ENCODE assay signal across 8 mouse cellular contexts in the genomic region with DNA sequence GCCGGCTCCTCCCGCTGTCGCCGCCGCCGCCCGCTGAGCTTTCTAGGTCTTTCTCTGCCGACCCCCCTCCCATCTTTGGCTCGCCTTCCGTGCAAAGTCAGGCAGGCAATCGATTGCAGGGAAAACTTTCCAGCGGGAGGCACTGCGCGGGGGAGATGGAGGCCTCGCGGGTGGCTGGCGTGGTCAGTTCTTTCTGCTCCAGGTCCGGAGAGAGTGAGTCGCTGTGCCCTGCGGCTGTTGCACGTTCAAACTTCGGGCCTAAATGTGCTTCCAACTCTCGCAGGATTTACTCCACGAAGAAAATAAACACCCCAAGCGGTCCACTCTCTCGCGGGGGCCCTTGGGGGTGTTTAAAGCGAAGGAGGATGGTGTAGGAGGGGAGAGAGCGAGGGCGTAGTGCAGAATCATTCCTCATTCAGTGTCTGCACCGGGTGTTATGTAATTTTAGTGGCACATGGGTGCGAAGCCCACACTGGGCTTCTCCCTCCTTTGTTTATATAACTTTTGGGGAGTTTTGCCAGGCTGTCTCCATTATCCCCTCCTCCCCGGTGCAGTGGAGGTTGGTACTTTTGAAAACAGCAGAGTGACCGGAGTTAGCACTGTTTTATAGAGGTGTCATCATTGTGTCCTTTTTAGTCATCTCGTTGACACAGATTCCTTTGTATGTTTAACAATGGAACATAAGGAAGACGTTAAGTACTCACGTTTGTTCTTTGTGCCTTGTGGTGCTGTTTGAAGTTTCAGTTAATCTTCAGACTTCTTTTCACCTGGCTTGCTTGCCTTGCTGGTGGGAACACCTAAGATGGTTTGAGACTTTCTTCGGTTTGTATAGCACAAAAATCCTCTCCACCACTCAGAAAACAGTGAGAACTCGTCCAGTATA. TPM values are rescaled to one million over a fixed set of nuclear protein-coding genes. Genes with fewer than 3 reads are reported as not detected.
A peak's percentile ranks its signal among the peaks of the same experiment; 100 is the strongest.
DNase-seq lines count a peak whose midpoint lies in the region; ATAC-seq and TF ChIP-seq lines count a peak whose summit lies in the region.

No protein-coding gene starts in this region.

- no peak for TF ChIP-seq CTCF in testis, adult 2 months (IDR thresholded peaks at IDR 0.05; ENCODE audit: control insufficient read depth, insufficient read depth, insufficient replicate concordance, low read depth, low read length)

- H3K36me3 ChIP-seq in erythroblast, embryonic 14.5 days (ENCODE audit: control insufficient read depth) = no peaks in the 10 kb centered on the region
- no peaks in the 10 kb centered on the region for H3K36me3 ChIP-seq in hindbrain, embryonic 12.5 days
- no peaks in the 10 kb centered on the region for H3K36me3 ChIP-seq in testis, adult 2 months (ENCODE audit: control insufficient read depth, insufficient read depth, low read length)

- peak overlapping the region; percentile 17; the same call in 1 of the 2 replicates for H3K27ac ChIP-seq in hindbrain, embryonic 12.5 days
- H3K27ac ChIP-seq in testis, adult 2 months (ENCODE audit: control insufficient read depth, insufficient read depth, low read depth, low read length) = peak overlapping the region; percentile 75

- H3K4me2 ChIP-seq in hindbrain, embryonic 12.5 days (replicated peaks) = peak overlapping the region; percentile 100

- H3K9me3 ChIP-seq in erythroblast, embryonic 14.5 days (ENCODE audit: control insufficient read depth, low read length) = no peaks in the 10 kb centered on the region; the same call in 1 of the 2 replicates
- H3K9me3 ChIP-seq in hindbrain, embryonic 12.5 days (replicated peaks) = no peaks in the 10 kb centered on the region

- DNase-seq in adrenal gland, postnatal 25 days = peak; percentile 55
- DNase-seq in left cerebral cortex, adult 18-20 months (ENCODE audit: low spot score in 2 of 2) = peak; percentile 50 to 66
- peak; percentile 28 for DNase-seq in mesoderm, embryonic 11.5 days (ENCODE audit: low read depth, low spot score)

- peaks cover 66% of the 10 kb centered on the region for H3K27me3 ChIP-seq in erythroblast, embryonic 14.5 days (ENCODE audit: control insufficient read depth)
- peaks cover 46% of the 10 kb centered on the region for H3K27me3 ChIP-seq in hindbrain, embryonic 12.5 days
- H3K27me3 ChIP-seq in testis, adult 2 months (ENCODE audit: control insufficient read depth, insufficient read depth, low read length) = peaks cover 8% of the 10 kb centered on the region; the same call in 1 of the 2 replicates

- TF ChIP-seq POLR2A in testis, adult 2 months (IDR thresholded peaks at IDR 0.05; ENCODE audit: control insufficient read depth, low read depth, low read length) = no peak

- peaks cover 22% of the 10 kb centered on the region for H3K4me1 ChIP-seq in erythroblast, embryonic 14.5 days (ENCODE audit: control insufficient read depth)
- peaks cover 19% of the 10 kb centered on the region for H3K4me1 ChIP-seq in hindbrain, embryonic 12.5 days
- H3K4me1 ChIP-seq in testis, adult 2 months (ENCODE audit: control insufficient read depth, insufficient read depth, low read length) = peaks cover 16% of the 10 kb centered on the region

- H3K9ac ChIP-seq in hindbrain, embryonic 12.5 days = peak overlapping the region; percentile 69

- WGBS in hindbrain, embryonic 12.5 days = under 1% methylated on average over 33 of the region's 39 CpGs

- no peak for ATAC-seq in erythroblast, adult 5-6 weeks (replicated peaks; ENCODE audit: low FRiP score, poor library complexity, severe bottlenecking)
- ATAC-seq in frontal cortex, adult (ENCODE audit: low TSS enrichment) = peak; percentile 7
- ATAC-seq in hindbrain, embryonic 12.5 days (ENCODE audit: low FRiP score) = no peak

- peak overlapping the region; percentile 64 for H3K4me3 ChIP-seq in erythroblast, embryonic 14.5 days (replicated peaks)
- peak overlapping the region; percentile 55 for H3K4me3 ChIP-seq in hindbrain, embryonic 12.5 days
- peak overlapping the region; percentile 74 for H3K4me3 ChIP-seq in testis, adult 2 months (ENCODE audit: control insufficient read depth, low read depth, low read length)

RNA-seq across cellular contexts. Expression of gene Smarca2, which starts 2.9 kb away (rescaled TPM):
- polyA plus RNA-seq in erythroblast, embryonic 14.5 days (2012) = 0.03 and 0.08 TPM in 2 replicates
- 24.9 and 37.1 TPM in 2 replicates for total RNA-seq in erythroblast, adult 5-6 weeks (2015; ENCODE audit: low replicate concordance)
- total RNA-seq in erythroblast, adult 5-6 weeks (2017; ENCODE audit: low replicate concordance) = 6.8 and 21.5 TPM in 2 replicates
- total RNA-seq in adrenal gland, postnatal 25 days (2021) = 85.6 and 105 TPM in 2 replicates
- 60.9 and 65.5 TPM in 2 replicates for polyA plus RNA-seq in hindbrain, embryonic 12.5 days (2016; fragmentation: Nextera tagmentation; extraction: Ambion mirVana)
- 100 to 1,000 TPM; 258 to 271 TPM for total RNA-seq in left cerebral cortex, adult 18-20 months (2021)
- 196 and 209 TPM in 2 replicates for polyA plus RNA-seq in testis, adult 2 months (2012; rRNA removed)
